Mouse (Mus musculus): ENCODE results near the gene Sorl1.

- TF ChIP-seq GATA1 (IDR thresholded peaks at IDR 0.05; ENCODE audit: low read length) (no peak), TAL1 (IDR thresholded peaks at IDR 0.05; ENCODE audit: low read length) (no peak)
Observed at GRCm38 (mm10) chr9:42077112-42077845, 46.8 kb downstream of the Sorl1 start.
